Mouse (Mus musculus) erythroblast, embryonic 14.5 days (primary cell): ENCODE measurements around the gene Flnb. TPM values are rescaled to one million over a fixed set of nuclear protein-coding genes. Genes with fewer than 3 reads are reported as not detected.

Experiments
- H3K27me3 ChIP-seq: 2 replicates; pipeline ENCODE4 v1.6.1; 2012; ENCODE audit warnings: inconsistent platforms; ENCODE audit not compliant: control insufficient read depth
- H3K36me3 ChIP-seq: 2 replicates; pipeline ENCODE4 v1.6.1; 2012; ENCODE audit warnings: mild to moderate bottlenecking, inconsistent platforms; ENCODE audit not compliant: control insufficient read depth
- H3K4me1 ChIP-seq: 2 replicates; pipeline ENCODE4 v1.6.1; 2012; ENCODE audit warnings: inconsistent platforms; ENCODE audit not compliant: control insufficient read depth
- H3K4me3 ChIP-seq: replicated peaks from 2 replicates; pipeline ENCODE3; 2012; ENCODE audit warnings: moderate library complexity, mild to moderate bottlenecking, inconsistent platforms
- H3K9me3 ChIP-seq: 2 replicates; pipeline ENCODE4 v1.6.1; 2012; ENCODE audit warnings: low read length, inconsistent platforms, mixed read lengths; ENCODE audit not compliant: control insufficient read depth
- GATA1 ChIP-seq: IDR thresholded peaks from 2 replicates; pipeline ENCODE4 v1.6.1; 2012; ENCODE audit warnings: low read length, inconsistent platforms, mixed read lengths
- TAL1 ChIP-seq: IDR thresholded peaks from 3 replicates; pipeline ENCODE4 v1.6.1; 2012; ENCODE audit warnings: low read length, inconsistent platforms, mixed read lengths
- polyA plus RNA-seq: library from polyadenylated mRNA; stranded (reverse); fragments of >175 nt; gene quantifications from 2 replicates; pipeline ENCODE4 v1.2.3, GENCODE M21; 2012

Gene Flnb
- polyA plus RNA-seq, 1 experiment, result 0.02 TPM

DNA sequence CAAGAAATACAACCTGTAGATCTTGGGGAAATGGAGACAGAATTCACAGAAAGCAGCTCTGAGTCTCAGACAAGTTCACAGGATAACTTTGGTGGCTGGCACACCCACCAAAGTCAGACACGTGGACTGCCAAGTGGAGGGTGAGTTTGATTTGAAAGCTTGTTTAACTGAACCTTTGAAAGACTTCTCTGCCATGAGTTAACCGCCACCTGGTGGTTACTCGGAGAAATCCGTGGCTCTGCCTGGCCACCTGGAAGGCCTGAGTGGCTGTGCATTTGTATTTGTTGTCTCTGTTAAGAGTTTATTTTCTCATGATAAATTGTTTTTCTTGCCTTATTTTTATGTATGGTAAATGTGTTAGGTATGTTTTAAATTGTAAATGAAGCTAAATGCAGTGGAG is 15.9 kb upstream of the Flnb start:
- Histone ChIP-seq H3K9me3 (no peaks in the 10 kb centered on the region; the same call in 1 of the 2 replicates), H3K4me1 (no peaks in the 10 kb centered on the region), H3K36me3 (no peaks in the 10 kb centered on the region), H3K4me3 (no peak overlapping the region), H3K27me3 (no peaks in the 10 kb centered on the region)
- TF ChIP-seq TAL1, result no peak

DNA sequence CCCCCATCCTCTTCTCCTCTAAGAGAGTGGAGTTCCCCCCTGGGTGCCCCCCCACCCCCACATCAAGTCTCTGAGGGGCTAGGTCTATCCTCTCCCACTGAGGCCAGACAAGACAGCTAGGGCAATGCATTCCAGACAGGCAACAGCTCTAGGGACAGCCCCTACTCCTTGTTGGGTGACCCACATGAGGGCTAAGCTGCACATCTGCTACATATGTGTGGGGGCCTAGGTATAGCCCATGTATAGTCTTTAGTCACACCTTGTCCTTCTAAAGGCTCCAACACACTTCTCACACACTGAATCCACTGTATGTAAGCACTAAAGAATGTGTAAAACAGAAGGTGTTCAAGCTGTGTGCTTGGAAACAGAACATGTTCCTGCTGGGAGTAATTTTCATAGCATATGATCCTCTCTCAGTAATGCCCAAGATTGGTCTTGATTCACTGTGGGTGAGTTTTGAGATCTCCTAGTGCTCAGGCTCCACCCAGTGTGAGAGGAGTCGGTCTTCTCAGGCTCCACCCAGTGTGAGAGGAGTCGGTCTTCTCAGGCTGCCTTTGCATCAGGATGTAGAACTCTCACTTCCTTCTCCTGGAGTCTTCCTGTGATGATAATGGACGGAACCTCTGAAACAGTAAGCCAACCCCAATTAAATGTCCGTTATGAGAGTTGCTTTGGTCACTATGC is 13.7 kb upstream of the Flnb start:
- Histone ChIP-seq H3K4me1 (no peaks in the 10 kb centered on the region), H3K27me3 (no peaks in the 10 kb centered on the region), H3K36me3 (no peaks in the 10 kb centered on the region), H3K4me3 (no peak overlapping the region), H3K9me3 (no peaks in the 10 kb centered on the region; the same call in 1 of the 2 replicates)
- TF ChIP-seq TAL1, result no peak

- no peaks in the 10 kb centered on the region for H3K36me3 ChIP-seq
- no peaks in the 10 kb centered on the region for H3K4me1 ChIP-seq
- H3K9me3 ChIP-seq, result no peaks in the 10 kb centered on the region; the same call in 1 of the 2 replicates
- H3K4me3 ChIP-seq, result no peak overlapping the region
- no peaks in the 10 kb centered on the region for H3K27me3 ChIP-seq
- no peak for TF ChIP-seq GATA1
- TF ChIP-seq TAL1, result no peak
These were observed 13.2 kb upstream of the Flnb start for GRCm38 (mm10) chr14:7804558-7804905.

DNA sequence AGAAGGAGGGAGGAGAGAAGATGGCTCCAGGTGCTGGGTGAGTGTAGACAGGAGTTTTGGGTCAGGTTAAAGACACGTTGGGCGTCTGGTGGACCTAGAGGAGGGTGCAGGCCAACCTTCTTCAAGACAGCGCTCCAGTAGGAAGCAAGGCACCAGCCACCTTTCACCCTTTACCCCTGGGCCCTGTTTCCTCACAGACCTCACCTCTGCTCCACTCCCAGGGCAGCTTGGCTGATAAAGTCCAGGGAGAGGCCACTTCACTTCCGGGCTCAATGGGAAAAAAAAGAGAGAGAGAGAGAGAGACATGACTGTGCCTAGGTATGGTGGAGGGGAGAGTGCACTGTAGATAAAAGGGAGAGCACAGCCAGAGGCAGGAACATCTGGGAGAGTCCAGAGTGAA is 10.0 kb upstream of the Flnb start:
- Histone ChIP-seq H3K4me1 (no peaks in the 10 kb centered on the region), H3K9me3 (no peaks in the 10 kb centered on the region; the same call in 1 of the 2 replicates), H3K4me3 (no peak overlapping the region), H3K36me3 (no peaks in the 10 kb centered on the region), H3K27me3 (no peaks in the 10 kb centered on the region)
- TF ChIP-seq TAL1 (no peak), GATA1 (no peak)

- no peak for TF ChIP-seq GATA1
- no peak for TF ChIP-seq TAL1
These were observed 9.2 kb upstream of the Flnb start for GRCm38 (mm10) chr14:7808501-7808981.

GRCm38 (mm10) chr14:7809043-7809955 is 8.5 kb upstream of the Flnb start:
- Histone ChIP-seq H3K4me1 (no peaks in the 10 kb centered on the region), H3K4me3 (no peak overlapping the region), H3K27me3 (no peaks in the 10 kb centered on the region), H3K9me3 (no peaks in the 10 kb centered on the region; the same call in 1 of the 2 replicates), H3K36me3 (no peaks in the 10 kb centered on the region)
- TF ChIP-seq GATA1 (no peak), TAL1 (no peak)

More at GRCm38 (mm10) chr14:7808501-7808981, 9.2 kb upstream of the Flnb start:
- Histone ChIP-seq H3K4me3 (no peak overlapping the region), H3K36me3 (no peaks in the 10 kb centered on the region), H3K4me1 (no peaks in the 10 kb centered on the region), H3K9me3 (no peaks in the 10 kb centered on the region; the same call in 1 of the 2 replicates), H3K27me3 (no peaks in the 10 kb centered on the region)

DNA sequence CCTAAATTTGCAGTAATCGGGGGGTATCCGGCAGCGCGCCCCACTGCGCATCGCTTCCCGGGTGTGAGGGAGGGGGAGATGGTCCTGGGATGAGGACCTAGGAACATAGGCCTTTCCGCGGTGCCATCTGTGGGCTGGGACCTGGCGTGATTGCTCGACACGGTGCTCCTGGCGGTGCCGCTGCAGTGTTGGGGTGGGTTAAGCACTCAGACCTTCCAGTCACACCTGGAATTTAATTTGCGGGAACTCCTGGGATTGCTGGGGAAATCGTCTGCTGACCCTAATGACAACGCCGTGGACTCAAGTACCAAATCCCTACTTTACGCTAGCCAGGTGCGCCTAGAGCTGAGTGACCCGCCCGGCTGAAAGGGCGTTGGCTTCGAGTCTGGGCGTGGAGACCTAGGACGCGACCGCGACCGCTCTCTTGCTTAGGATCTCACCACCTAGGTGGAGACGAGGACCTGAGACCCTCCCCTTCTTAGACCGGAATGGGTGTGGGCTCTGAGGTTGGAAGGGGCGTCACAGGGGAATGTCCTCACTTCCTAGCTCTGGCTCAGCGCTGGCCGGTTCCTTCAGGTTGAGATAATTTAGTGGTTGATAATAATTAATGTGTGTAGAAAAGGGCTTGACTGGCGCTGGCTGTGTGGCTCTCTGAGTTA is 835 bp downstream of the Flnb start:
- Histone ChIP-seq H3K36me3 (no peaks in the 10 kb centered on the region), H3K4me1 (peaks cover 14% of the 10 kb centered on the region), H3K9me3 (no peaks in the 10 kb centered on the region), H3K27me3 (peaks cover 21% of the 10 kb centered on the region), H3K4me3 (peak overlapping the region; percentile 61)
- no peak for TF ChIP-seq TAL1

GRCm38 (mm10) chr14:7819446-7819845 is 1.7 kb downstream of the Flnb start:
- Histone ChIP-seq H3K4me1 (peaks cover 14% of the 10 kb centered on the region), H3K4me3 (no peak overlapping the region), H3K9me3 (no peaks in the 10 kb centered on the region), H3K27me3 (peaks cover 21% of the 10 kb centered on the region), H3K36me3 (no peaks in the 10 kb centered on the region)
- TF ChIP-seq TAL1 (no peak), GATA1 (no peak)

GRCm38 (mm10) chr14:7821341-7821740 is 3.6 kb downstream of the Flnb start:
- Histone ChIP-seq H3K4me1 (peaks cover 17% of the 10 kb centered on the region), H3K36me3 (no peaks in the 10 kb centered on the region), H3K9me3 (no peaks in the 10 kb centered on the region), H3K27me3 (peaks cover 21% of the 10 kb centered on the region), H3K4me3 (no peak overlapping the region)
- TF ChIP-seq TAL1 (no peak), GATA1 (no peak)
